Mouse (Mus musculus) myocyte (in vitro differentiated cells): ENCODE results near the gene Ccdc77. TPM values are rescaled to one million over a fixed set of nuclear protein-coding genes. Genes with fewer than 3 reads are reported as not detected.
A peak's percentile ranks its signal among the peaks of the same experiment; 100 is the strongest.

ENCODE experiments used
- H3K27me3 ChIP-seq: one replicate; pipeline ENCODE4 v1.6.1; 2011; ENCODE audit not compliant: control insufficient read depth, insufficient read depth, insufficient read length
- H3K36me3 ChIP-seq: one replicate; pipeline ENCODE4 v1.6.1; 2011; ENCODE audit not compliant: control insufficient read depth, insufficient read depth
- H3K4me2 ChIP-seq: one replicate; pipeline ENCODE4 v1.6.1; 2011; ENCODE audit warnings: low read depth, control low read depth
- H3K4me3 ChIP-seq: one replicate; pipeline ENCODE4 v1.5.1; 2011; ENCODE audit warnings: mild to moderate bottlenecking, control low read depth, moderate library complexity
- H3K79me2 ChIP-seq: one replicate; pipeline ENCODE4 v1.6.1; 2011; ENCODE audit not compliant: control insufficient read depth, insufficient read depth
- H3ac ChIP-seq: one replicate; pipeline ENCODE4 v1.6.1; 2011; ENCODE audit not compliant: control insufficient read depth, insufficient read length
- CEBPB ChIP-seq: IDR thresholded peaks from 2 replicates; pipeline ENCODE4 v1.6.1; 2011; ENCODE audit warnings: mild to moderate bottlenecking, moderate library complexity; ENCODE audit not compliant: poor library complexity, insufficient read depth, severe bottlenecking
- E2F4 ChIP-seq: IDR thresholded peaks from one replicate; pipeline ENCODE4 v1.6.1; 2011; ENCODE audit warnings: mild to moderate bottlenecking, control low read depth, moderate library complexity; ENCODE audit not compliant: insufficient read depth
- MAX ChIP-seq: IDR thresholded peaks from one replicate; pipeline ENCODE4 v1.6.1; 2011; ENCODE audit warnings: low read depth, mild to moderate bottlenecking, control low read depth
- MYOD1 ChIP-seq, 3 experiments: IDR thresholded peaks; one replicate each; pipeline ENCODE4 v1.6.1; 2011; ENCODE audit warnings: control low read depth in 2 of 3, low read depth in 2 of 3, mild to moderate bottlenecking in 2 of 3, moderate library complexity in 1 of 3; ENCODE audit not compliant: insufficient read length in 2 of 3, control insufficient read depth in 1 of 3
- MYOG ChIP-seq, 3 experiments: IDR thresholded peaks; one replicate each; pipeline ENCODE4 v1.6.1; 2011; ENCODE audit warnings: control low read depth in 2 of 3, low read depth in 2 of 3, mild to moderate bottlenecking in 2 of 3; ENCODE audit not compliant: insufficient read length in 2 of 3, control insufficient read depth in 1 of 3, insufficient read depth in 1 of 3
- POLR2A ChIP-seq: IDR thresholded peaks from one replicate; pipeline ENCODE4 v1.6.1; 2011; ENCODE audit warnings: low read depth, mild to moderate bottlenecking, control low read depth, moderate library complexity; ENCODE audit not compliant: insufficient read length
- POLR2AphosphoS2 ChIP-seq: IDR thresholded peaks from one replicate; pipeline ENCODE4 v1.6.1; 2011; ENCODE audit warnings: low read depth, control low read depth; ENCODE audit not compliant: insufficient read length
- REST ChIP-seq: IDR thresholded peaks from one replicate; pipeline ENCODE4 v1.6.1; 2011; ENCODE audit warnings: mild to moderate bottlenecking, control low read depth, moderate library complexity; ENCODE audit not compliant: insufficient read depth, insufficient read length
- SRF ChIP-seq: IDR thresholded peaks from one replicate; pipeline ENCODE4 v1.6.1; 2011; ENCODE audit warnings: low read depth; ENCODE audit not compliant: control insufficient read depth, insufficient read length
- TCF12 ChIP-seq: IDR thresholded peaks from one replicate; pipeline ENCODE4 v1.6.1; 2011; ENCODE audit warnings: mild to moderate bottlenecking, control low read depth; ENCODE audit not compliant: poor library complexity, insufficient read depth, severe bottlenecking
- TCF3 ChIP-seq: IDR thresholded peaks from one replicate; pipeline ENCODE4 v1.6.1; 2011; ENCODE audit warnings: low read depth, control low read depth; ENCODE audit not compliant: insufficient read length
- USF1 ChIP-seq: IDR thresholded peaks from one replicate; pipeline ENCODE4 v1.6.1; 2011; ENCODE audit warnings: low read depth, mild to moderate bottlenecking, control low read depth, moderate library complexity
- polyA plus RNA-seq: library from polyadenylated mRNA; unstranded; fragments of >200 nt; fragmentation: generic; extraction: Trizol; gene quantifications from one replicate; pipeline ENCODE4 v1.2.1, GENCODE M21; 2012; ENCODE audit warnings: missing spikeins

Gene Ccdc77
- 3.4 TPM for polyA plus RNA-seq

DNA sequence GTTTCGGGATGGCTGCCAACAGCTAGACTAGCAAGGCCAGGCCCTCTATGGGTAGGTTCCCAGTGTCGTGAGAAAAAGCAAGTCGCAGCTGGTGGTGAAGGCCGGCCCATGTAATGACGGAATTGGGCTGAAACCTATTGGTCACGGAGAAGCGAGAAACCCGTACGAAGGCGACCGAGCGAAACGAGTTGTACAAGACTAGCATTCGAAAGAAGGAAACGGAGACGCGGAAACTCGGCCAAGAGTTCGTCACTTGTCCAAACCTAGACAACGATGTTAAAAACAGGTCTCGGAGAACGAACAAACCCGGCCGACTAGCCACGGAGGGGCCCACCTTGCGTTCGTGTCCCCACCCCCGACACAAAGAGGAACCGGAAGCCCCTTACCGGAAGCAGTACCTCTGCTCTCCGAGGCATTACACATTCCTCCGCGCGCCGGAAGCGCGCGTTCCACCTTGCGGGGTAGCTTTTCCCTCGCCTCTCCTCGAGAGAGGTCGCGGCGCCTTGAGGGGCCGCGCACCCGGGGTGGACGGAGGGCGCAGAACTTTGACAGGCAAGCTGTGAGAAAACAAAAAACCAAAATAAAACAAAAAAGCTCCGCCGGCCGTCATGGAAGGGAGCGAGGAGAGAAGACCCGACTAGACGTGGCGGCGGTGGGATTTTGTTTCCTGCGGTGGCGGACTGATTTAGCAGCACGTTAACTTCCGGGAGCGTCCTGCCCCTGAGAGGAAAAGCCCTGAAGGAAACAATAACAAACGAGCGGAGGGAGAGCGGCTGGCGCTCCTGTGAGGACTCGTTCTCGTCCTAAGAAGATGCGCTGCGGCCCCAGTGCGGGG is at the start of gene Ccdc77, which contains the start of gene Kdm5a:
Gene Ccdc77 (minus strand): TSS at position 687 of the 835 bp plus-strand sequence.
Gene Kdm5a (plus strand): TSS at position 437 of the 835 bp plus-strand sequence.
- Histone ChIP-seq H3K79me2 (peaks cover 30% of the 10 kb centered on the region), H3K27me3 (no peaks in the 10 kb centered on the region), H3K4me2 (peak within 1 kb of the TSS; percentile 91), H3ac (peak within 1 kb of the TSS; percentile 68), H3K4me3 (peak within 1 kb of the TSS; percentile 96), H3K36me3 (peaks cover 3% of the 10 kb centered on the region)
- TF ChIP-seq E2F4 (no peak), CEBPB (0 out of 2 replicates have a peak, but pooled peaks have one; percentile 11), POLR2AphosphoS2 (peak; percentile 85), MYOG (IDR thresholded peaks at IDR 0.05; ENCODE audit: control insufficient read depth in 1 of 3, insufficient read depth in 1 of 3, insufficient read length in 2 of 3, low read depth in 2 of 3) (peak in 1 of 3 experiments; percentile 43), POLR2A (peak; percentile 70), REST (no peak), USF1 (no peak), MYOD1 (IDR thresholded peaks at IDR 0.05; ENCODE audit: control insufficient read depth in 1 of 3, insufficient read length in 2 of 3, low read depth in 2 of 3) (peak in 1 of 3 experiments; percentile 25), SRF (no peak), TCF12 (no peak), TCF3 (no peak), MAX (no peak)

DNA sequence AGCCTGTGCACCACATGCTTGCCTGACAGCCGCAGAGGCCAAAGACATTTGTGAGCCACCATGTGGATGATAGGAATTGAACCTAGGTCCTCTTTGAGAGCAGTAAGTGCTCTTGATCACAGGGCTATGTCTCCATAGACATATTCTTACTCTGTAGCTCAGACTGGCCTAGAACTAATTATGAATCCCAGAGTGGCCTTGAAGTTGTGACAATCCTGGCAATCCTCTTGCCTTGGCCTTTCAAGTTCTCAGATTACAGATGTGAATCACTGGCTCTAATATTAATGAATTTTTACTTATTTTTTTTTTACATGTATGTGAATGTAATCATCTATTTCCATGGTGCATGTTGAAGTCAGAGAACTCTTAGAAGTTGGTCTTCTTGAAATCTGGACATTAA is 39.8 kb upstream of the Ccdc77 start:
- H3K36me3 ChIP-seq: peaks cover 86% of the 10 kb centered on the region
- no peak for TF ChIP-seq POLR2AphosphoS2
- no peak for TF ChIP-seq TCF3
- no peak for TF ChIP-seq CEBPB

DNA sequence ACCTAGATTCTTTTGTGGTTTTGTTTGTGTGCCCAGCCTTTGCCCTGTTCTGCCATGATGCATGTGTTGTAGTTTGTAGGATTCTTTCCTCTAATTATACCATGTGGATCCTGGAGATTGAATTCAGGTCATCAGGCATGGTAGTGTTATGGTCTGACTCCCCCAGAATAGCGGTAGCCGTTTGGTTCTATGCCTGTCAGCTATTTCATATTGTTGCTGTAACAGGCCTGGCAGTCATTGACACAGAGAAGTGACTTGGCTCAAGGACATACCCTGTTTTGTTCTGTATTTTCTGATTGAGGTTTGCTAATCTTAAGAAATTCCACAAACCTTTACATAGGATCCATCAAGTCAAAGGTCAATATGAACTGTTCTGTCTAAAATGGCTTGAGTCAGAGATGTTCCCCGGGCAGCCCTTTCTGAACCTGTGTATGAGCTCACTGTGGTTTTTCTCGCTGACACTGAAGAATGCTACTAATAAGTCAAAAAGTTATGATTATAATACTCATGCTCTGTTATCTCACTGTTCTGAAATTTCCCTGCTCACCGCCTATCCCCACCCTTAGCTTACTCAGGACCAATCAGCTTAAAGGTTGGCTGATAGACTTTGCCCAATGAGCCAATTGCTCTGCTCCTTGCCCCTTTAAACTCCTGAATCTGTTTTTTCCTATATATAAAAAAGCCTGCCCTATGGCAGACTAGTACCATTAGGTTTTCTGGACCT is 31.6 kb upstream of the Ccdc77 start:
- Histone ChIP-seq H3K27me3 (no peaks in the 10 kb centered on the region), H3K4me3 (no peak overlapping the region), H3ac (no peak overlapping the region), H3K79me2 (no peaks in the 10 kb centered on the region), H3K4me2 (no peak overlapping the region), H3K36me3 (peaks cover 63% of the 10 kb centered on the region)
- TF ChIP-seq POLR2AphosphoS2: no peak
- no peak for TF ChIP-seq SRF
- TF ChIP-seq USF1: no peak
- no peak for TF ChIP-seq TCF12
- no peak for TF ChIP-seq REST
- no peak for TF ChIP-seq E2F4
- TF ChIP-seq POLR2A: no peak
- TF ChIP-seq MYOD1 (IDR thresholded peaks at IDR 0.05; ENCODE audit: control insufficient read depth in 1 of 3, insufficient read length in 2 of 3, low read depth in 2 of 3): no peak
- no peak for TF ChIP-seq CEBPB
- no peak for TF ChIP-seq MAX

More for the DNA sequence above, 39.8 kb upstream of the Ccdc77 start:
- Histone ChIP-seq H3K27me3 (no peaks in the 10 kb centered on the region), H3K4me2 (no peak overlapping the region), H3ac (no peak overlapping the region), H3K4me3 (no peak overlapping the region), H3K79me2 (no peaks in the 10 kb centered on the region)

DNA sequence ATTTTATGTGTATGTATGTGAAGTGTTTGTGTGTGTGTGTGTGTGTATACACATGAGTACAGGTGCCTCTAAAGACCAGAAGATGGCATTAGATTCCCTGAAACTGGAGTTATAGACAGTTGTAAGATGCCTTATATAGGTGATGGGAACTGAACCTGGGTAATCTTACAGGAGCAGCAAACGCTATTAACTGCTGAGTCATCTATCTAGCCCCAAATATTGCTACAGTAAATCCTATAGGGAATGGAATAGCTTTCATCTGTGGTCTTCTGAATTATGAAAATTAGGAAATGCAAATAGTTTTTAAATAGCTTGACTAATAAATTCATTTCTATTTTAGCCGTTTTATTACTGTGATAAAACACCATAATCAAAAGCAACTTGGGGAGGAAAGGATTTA is 28.6 kb upstream of the Ccdc77 start:
- H3K79me2 ChIP-seq: no peaks in the 10 kb centered on the region
- H3K4me3 ChIP-seq: no peak overlapping the region
- no peak overlapping the region for H3ac ChIP-seq

More for the DNA sequence above, 28.6 kb upstream of the Ccdc77 start:
- no peak for TF ChIP-seq MAX
- TF ChIP-seq TCF3: no peak
- TF ChIP-seq MYOG (IDR thresholded peaks at IDR 0.05; ENCODE audit: control insufficient read depth in 1 of 3, insufficient read depth in 1 of 3, insufficient read length in 2 of 3, low read depth in 2 of 3): no peak
- no peak for TF ChIP-seq CEBPB
- no peak for TF ChIP-seq SRF
- TF ChIP-seq MYOD1 (IDR thresholded peaks at IDR 0.05; ENCODE audit: control insufficient read depth in 1 of 3, insufficient read length in 2 of 3, low read depth in 2 of 3): no peak
- TF ChIP-seq POLR2AphosphoS2: no peak
- no peak for TF ChIP-seq POLR2A
- no peak for TF ChIP-seq E2F4
- Histone ChIP-seq H3K4me2 (no peak overlapping the region), H3K36me3 (peaks cover 64% of the 10 kb centered on the region), H3K27me3 (no peaks in the 10 kb centered on the region)
